Mouse (Mus musculus): ENCODE results near the gene Tox4.
"Not testable (repeated sequence)": the region's sequence is repeated elsewhere in the genome, so short reads cannot be mapped to it uniquely, and the experiment has no call there.

Gene Tox4

GRCm38 (mm10) chr14:52278932-52279746 lies at the start of gene Tox4, which contains the start of gene Rab2b:
Gene Tox4, plus strand, starts transcription at chr14:52279146.
Gene Rab2b, minus strand, starts transcription at chr14:52279545.
- DNase-seq (ENCODE audit: low read depth, low spot score) = peak; percentile 98

- DNase-seq (ENCODE audit: low read depth, low spot score) = no peak
Measured at GRCm38 (mm10) chr14:52232249-52232648, 46.7 kb upstream of the Tox4 start.

- DNase-seq (ENCODE audit: low read depth, low spot score) = no peak
Measured at GRCm38 (mm10) chr14:52235165-52235564, 43.8 kb upstream of the Tox4 start.

DNA sequence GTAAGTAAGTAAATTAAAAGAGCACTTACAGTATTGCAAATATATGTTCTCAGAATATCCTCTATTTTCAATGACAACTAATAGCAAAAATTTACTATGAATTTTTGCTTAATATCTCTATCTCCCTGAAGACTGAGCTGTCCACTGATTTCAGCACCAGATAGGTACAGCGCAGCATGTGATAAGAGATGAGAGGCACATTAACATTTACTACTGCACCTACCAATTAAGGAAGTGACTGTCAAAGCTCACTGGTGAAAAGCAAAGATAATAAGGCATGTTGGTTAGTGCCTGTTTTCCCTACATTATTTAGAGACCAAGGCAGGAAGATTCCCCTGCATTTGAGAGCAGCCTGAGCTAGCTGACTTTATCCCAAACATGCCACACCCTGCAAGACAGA lies 42.7 kb upstream of the Tox4 start:
- DNase-seq (ENCODE audit: low read depth, low spot score) = no peak

- peak; percentile 96 for DNase-seq (ENCODE audit: low read depth, low spot score)
Measured at GRCm38 (mm10) chr14:52244041-52244689, 34.8 kb upstream of the Tox4 start.

- DNase-seq (ENCODE audit: low read depth, low spot score) = no peak
Measured at GRCm38 (mm10) chr14:52244690-52245042, 34.3 kb upstream of the Tox4 start.

GRCm38 (mm10) chr14:52246129-52246528 lies 32.8 kb upstream of the Tox4 start:
- no peak for DNase-seq (ENCODE audit: low read depth, low spot score)

GRCm38 (mm10) chr14:52256311-52257175 lies 22.4 kb upstream of the Tox4 start:
- DNase-seq (ENCODE audit: low read depth, low spot score) = no peak

GRCm38 (mm10) chr14:52257484-52258213 lies 21.3 kb upstream of the Tox4 start, which contains the start of gene Chd8:
Gene Chd8, minus strand, starts transcription at chr14:52257780.
- DNase-seq (ENCODE audit: low read depth, low spot score) = peak; percentile 97

DNA sequence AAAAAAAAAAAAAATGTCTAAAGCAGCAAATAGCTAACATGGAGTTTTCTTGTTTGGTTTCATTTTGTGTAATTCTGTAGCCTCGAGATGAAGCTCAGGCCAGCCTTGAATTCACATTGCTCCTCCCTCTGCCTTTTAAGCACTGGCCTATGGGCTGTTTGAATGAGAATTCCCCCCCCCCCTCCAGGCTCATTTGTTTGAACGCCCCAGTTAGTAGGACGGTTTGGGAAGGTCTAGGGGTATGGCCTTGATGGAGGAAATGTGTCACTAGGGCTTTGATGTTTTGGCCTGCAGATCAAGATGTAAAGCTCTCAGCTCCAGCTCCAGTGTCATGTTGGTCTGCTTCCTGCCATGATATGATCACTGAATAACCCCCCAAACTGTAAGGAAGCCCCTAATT lies 6.2 kb upstream of the Tox4 start:
- DNase-seq (ENCODE audit: low read depth, low spot score) = no peak

GRCm38 (mm10) chr14:52277210-52277609 lies 1.7 kb upstream of the Tox4 start:
- no peak for DNase-seq (ENCODE audit: low read depth, low spot score)

DNA sequence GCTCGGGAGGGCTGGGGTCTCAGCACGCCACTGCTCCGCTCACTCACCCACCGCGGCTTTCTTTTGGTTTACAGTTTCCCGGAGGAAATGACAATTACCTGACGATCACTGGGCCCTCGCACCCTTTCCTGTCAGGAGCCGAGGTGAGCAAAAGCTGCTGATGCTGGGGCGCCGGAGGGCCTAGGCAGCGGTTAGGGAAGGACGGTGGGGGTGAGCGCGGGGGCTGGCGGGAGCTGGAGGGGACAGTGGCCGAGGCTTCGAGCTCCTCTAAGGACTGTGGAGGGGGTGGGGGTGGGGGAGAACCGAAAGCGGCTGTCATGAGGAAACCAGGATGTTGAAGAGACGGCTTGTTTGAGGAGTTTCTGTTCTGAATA lies 788 bp downstream of the Tox4 start:
- no peak for DNase-seq (ENCODE audit: low read depth, low spot score)

DNA sequence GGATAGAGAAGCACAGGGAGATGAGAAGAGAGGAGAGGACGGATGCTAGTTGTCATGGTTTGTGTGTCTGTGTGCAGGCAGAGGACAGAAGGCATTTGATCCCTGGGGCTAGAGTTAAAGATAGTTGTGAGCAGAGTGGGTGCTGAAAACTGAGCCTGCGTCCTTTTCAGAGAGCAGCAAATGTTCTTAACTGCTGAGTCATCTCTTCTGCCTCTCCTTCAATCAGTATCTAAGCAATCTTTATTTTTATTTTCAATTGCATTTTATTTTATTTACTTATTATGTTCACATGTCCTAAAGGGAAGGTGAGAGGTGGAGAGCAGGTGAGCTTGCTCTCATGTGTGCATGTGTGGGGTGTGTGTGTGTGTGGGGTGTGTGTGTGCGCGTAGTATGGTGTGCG lies 4.7 kb downstream of the Tox4 start:
- no peak for DNase-seq (ENCODE audit: low read depth, low spot score)

GRCm38 (mm10) chr14:52284191-52284590 lies 5.2 kb downstream of the Tox4 start:
- no peak for DNase-seq (ENCODE audit: low read depth, low spot score)

- DNase-seq (ENCODE audit: low read depth, low spot score) = no peak
Measured at GRCm38 (mm10) chr14:52295558-52296264, 16.8 kb downstream of the Tox4 start.

DNA sequence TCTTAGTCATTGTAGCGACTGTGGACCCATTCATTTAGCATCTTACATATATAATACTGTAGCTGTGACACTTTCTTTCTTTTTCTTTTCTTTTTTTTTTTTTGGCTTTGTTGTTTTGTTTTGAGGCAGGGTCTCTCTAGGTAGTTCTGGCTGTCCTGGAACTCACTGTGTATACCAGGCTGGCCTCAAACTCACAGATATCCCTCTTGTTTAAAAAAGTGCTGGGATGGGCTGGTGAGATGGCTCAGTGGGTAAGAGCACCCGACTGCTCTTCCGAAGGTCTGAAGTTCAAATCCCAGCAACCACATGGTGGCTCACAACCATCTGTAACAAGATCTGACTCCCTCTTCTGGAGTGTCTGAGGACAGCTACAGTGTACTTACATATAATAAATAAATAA lies 24.6 kb downstream of the Tox4 start:
- not testable (repeated sequence) for DNase-seq (ENCODE audit: low read depth, low spot score)

- peak; percentile 86 for DNase-seq (ENCODE audit: low read depth, low spot score)
Measured at GRCm38 (mm10) chr14:52304644-52305271, 25.8 kb downstream of the Tox4 start, which contains the start of gene Mettl3. Gene Mettl3, minus strand, starts transcription at chr14:52305128.

DNA sequence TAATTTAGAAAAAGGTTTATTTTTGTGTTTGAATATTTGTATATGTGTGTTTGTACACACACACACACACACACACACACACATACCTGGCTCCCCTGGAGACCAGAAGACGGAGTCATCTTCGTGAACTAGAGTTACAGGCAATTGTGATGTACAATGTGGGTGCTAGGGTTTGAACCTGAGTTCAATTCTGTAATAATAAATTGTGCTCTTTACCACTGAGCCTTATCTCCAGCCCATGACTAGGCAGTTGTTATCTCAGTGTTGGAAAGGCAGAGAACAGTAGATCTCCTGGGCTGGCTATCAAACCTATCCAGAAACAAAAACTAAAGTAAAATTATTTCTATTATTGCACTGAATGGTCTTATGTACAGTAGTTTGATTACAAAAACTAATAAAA lies 27.2 kb downstream of the Tox4 start:
- DNase-seq (ENCODE audit: low read depth, low spot score) = no peak

- not testable (repeated sequence) for DNase-seq (ENCODE audit: low read depth, low spot score)
Measured at GRCm38 (mm10) chr14:52310343-52310742, 31.4 kb downstream of the Tox4 start.

DNA sequence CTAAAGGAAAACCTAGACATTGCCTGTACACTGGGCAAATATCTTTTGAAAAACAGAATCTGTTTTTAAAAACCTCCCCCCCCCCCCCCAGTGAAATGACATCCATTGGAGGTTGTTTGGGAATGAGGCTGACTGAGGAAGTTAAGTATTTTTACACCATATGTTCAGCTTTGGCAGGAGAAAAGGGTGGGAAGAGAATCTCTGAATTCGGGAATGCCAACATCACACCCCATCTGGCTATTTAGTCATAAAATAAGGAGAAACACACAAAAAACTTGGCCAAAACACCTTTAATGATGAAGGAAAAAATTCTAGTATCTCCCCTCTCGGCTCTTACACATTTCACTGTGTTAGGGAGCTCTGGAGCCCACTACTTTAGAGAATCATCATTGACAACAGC lies 32.0 kb downstream of the Tox4 start:
- no peak for DNase-seq (ENCODE audit: low read depth, low spot score)
